Mouse (Mus musculus) megakaryocyte-erythroid progenitor cell, adult 5-6 weeks (primary cell): ENCODE results near the gene Kyat1. TPM values are rescaled to one million over a fixed set of nuclear protein-coding genes. Genes with fewer than 3 reads are reported as not detected.
"Not testable (repeated sequence)": the region's sequence is repeated elsewhere in the genome, so short reads cannot be mapped to it uniquely, and the experiment has no call there.

ENCODE experiments used
- ATAC-seq: replicated peaks from 2 replicates; pipeline ENCODE4 v1.8.0; 2016; ENCODE audit warnings: mild to moderate bottlenecking, inconsistent platforms; ENCODE audit not compliant: severe bottlenecking, poor library complexity, low FRiP score, low TSS enrichment
- total RNA-seq, 2 experiments: library from RNA; stranded (forward) in 1 of 2; stranded (reverse) in 1 of 2; fragments of 200-1000, 215-1000 nt in 1 of 2; fragments of >200 nt in 1 of 2; fragmentation: Nextera tagmentation in 1 of 2; gene quantifications; 2 replicates each; pipeline ENCODE4 v1.2.3; 2014 to 2017

Gene Kyat1
- total RNA-seq, 2 experiments from 2014 or later: 15.9 to 16.1 TPM

- no peak for ATAC-seq
Observed at GRCm38 (mm10) chr2:30216293-30216692, 10.6 kb upstream of the Kyat1 start.

- ATAC-seq: no peak
Observed at GRCm38 (mm10) chr2:30215493-30215892, 9.8 kb upstream of the Kyat1 start.

- no peak for ATAC-seq
Observed at GRCm38 (mm10) chr2:30214745-30215144, 9.1 kb upstream of the Kyat1 start.

GRCm38 (mm10) chr2:30212951-30213350 lies 7.3 kb upstream of the Kyat1 start:
- ATAC-seq: no peak

GRCm38 (mm10) chr2:30212169-30212545 lies 6.5 kb upstream of the Kyat1 start:
- ATAC-seq: no peak

- ATAC-seq: no peak
Observed at GRCm38 (mm10) chr2:30211408-30212168, 5.9 kb upstream of the Kyat1 start.

GRCm38 (mm10) chr2:30207886-30208285 lies 2.2 kb upstream of the Kyat1 start:
- no peak for ATAC-seq

GRCm38 (mm10) chr2:30207401-30207800 lies 1.8 kb upstream of the Kyat1 start:
- no peak for ATAC-seq

GRCm38 (mm10) chr2:30205255-30205628 lies 405 bp downstream of the Kyat1 start:
- ATAC-seq: peak; percentile 15; the same call in 1 of the 2 replicates

- peak; percentile 43; the same call in 1 of the 2 replicates for ATAC-seq
Observed at GRCm38 (mm10) chr2:30203439-30203838, 2.2 kb downstream of the Kyat1 start.

GRCm38 (mm10) chr2:30200388-30200925 lies 5.2 kb downstream of the Kyat1 start:
- no peak for ATAC-seq

GRCm38 (mm10) chr2:30199984-30200383 lies 5.7 kb downstream of the Kyat1 start:
- no peak for ATAC-seq

GRCm38 (mm10) chr2:30198021-30198420 lies 7.6 kb downstream of the Kyat1 start:
- ATAC-seq: no peak

- no peak for ATAC-seq
Observed at GRCm38 (mm10) chr2:30194656-30195055, 11.0 kb downstream of the Kyat1 start.

- no peak for ATAC-seq
Observed at GRCm38 (mm10) chr2:30191790-30192580, 13.7 kb downstream of the Kyat1 start.

- no peak; the same call in 1 of the 2 replicates for ATAC-seq
Observed at GRCm38 (mm10) chr2:30185681-30186080, 20.0 kb downstream of the Kyat1 start.

- ATAC-seq: peak; percentile 90
Observed at GRCm38 (mm10) chr2:30185276-30185675, 20.4 kb downstream of the Kyat1 start.

- no peak for ATAC-seq
Observed at GRCm38 (mm10) chr2:30183721-30184120, 21.9 kb downstream of the Kyat1 start.

GRCm38 (mm10) chr2:30182424-30182823 lies 23.2 kb downstream of the Kyat1 start:
- no peak for ATAC-seq

- ATAC-seq: not testable (repeated sequence)
Observed at GRCm38 (mm10) chr2:30178711-30179110, 26.9 kb downstream of the Kyat1 start.
